Mouse (Mus musculus) kidney, adult 8-10 months (tissue): Measurements from ENCODE around the gene Espl1.
A peak's percentile ranks its signal among the peaks of the same experiment; 100 is the strongest.

Source experiments
- DNase-seq, 2 experiments: peaks; one replicate each; pipeline ENCODE4 v3.0.0; 2022

The Espl1 gene

GRCm38 (mm10) chr15:102295633-102296367 is at the start of gene Espl1:
Espl1 (plus strand) TSS chr15:102296266.
- DNase-seq, result peak; percentile 92 to 95

- peak; percentile 97 to 98 for DNase-seq
Observed at GRCm38 (mm10) chr15:102246866-102247251, 49.2 kb upstream of the Espl1 start.

DNA sequence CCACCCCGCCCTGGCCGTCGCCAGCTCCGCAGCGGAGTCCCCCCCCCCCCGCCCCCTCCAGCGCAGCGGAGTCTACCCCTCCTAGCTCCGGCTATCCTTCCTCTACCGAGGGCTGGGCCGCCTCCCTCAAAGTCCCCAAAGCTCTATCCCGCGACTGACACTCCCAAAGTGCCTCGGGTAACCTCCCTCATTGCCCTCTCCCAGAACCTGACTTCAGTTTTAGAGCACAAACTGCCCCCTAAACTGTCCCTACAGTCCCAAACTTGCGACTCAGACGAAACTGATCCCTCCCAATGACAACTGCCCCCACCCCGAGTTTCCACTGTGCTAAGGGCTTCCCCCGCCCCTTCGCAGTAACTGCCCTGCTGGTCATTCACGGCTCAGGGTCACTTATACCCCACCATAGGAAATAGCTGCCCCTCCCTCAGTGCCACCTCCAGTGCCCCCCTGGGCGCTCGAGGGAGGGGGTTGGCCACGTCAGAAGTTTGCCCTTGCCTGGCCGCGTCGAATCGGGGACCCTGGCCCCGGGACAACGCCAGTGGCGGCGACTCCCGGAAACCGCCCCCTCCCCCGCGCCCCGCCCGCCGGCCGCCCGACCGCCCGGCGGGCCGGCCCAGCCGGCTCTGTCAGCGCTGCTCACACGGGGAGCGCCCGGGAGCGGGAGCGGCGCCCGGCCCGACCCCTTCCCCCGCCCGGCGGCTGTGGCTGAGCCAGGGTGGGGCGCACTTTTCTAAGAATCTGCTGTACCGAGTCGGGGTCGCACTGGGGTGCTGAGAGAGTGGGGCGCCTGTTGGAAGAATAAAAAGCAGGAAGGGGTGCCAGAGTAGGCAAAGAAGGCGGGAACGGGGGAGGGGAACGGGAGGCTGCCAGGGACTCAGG is 48.6 kb upstream of the Espl1 start:
- peak; percentile 74 to 78 for DNase-seq

DNA sequence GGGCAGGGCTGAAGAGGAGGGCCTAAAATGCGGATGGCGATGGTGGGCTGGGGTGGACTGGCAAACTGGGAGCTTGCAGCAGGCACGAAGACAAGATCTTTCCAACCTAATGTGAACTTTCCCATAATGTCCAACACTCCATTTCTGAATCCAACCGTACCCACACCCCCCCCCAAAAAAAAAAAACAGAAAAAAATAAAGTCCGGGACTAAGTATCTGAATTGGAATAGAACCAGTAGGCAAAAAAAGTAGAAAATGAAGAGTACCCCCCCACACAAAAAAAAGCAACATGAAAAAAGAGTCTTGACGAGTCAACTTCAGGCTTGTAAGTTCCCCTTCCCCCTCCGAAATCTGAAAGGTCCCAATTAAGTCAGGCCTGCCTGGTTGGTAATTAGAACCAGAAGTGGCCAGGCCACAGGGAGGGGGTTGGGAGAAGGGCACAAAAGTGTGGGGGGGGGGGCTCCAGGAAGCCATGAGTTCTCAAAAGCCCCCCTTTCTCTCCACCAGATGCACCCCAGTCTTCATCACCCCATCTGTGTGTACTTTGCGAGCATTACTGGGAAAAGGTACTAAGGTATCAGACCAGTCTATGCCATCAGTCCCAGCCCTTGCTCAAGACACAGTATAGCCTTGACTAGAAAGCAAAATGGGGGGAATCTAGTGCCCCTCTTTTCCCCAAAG is 47.8 kb upstream of the Espl1 start:
- no peak for DNase-seq

GRCm38 (mm10) chr15:102248812-102249191 is 47.3 kb upstream of the Espl1 start:
- DNase-seq, result no peak

GRCm38 (mm10) chr15:102249251-102249691 is 46.8 kb upstream of the Espl1 start:
- DNase-seq, result no peak

DNA sequence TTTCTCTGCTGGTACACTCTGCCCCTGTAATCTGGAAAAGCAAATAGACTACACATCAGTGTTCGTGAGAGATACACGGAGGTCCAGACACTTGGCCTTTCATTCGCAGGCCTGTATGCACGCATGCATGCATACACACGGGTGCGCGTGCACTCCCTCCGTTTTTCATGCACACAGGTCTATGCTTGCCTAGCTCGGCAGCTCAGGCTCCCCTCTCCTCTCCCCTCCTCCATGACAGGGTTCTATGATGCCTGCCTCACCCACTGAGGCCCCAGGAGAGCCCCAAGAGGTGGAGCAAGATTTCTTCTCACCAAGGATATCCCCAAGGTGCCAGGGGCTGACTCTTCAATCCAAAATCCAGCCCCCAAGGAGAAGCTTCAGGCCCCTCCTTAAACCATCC is 46.1 kb upstream of the Espl1 start:
- no peak for DNase-seq

DNA sequence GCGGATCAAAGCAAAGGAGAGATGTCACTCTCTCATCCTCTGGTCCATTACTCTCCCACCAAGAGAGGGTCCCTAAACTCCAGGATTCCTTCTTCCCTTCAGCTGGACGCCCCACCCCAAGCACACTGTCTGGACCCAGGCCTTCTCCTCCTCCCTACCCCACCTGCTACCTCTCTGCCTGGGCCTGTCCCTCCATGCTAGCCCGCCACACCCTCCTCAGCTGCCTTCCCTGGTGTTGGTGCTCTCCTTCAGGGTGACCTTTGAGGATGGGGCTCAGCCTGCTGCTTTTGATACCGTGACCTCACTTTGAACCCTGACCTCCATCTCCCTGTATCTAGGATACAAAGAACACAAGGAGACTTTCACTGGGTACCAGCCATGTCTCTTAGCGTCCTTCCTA is 45.5 kb upstream of the Espl1 start:
- no peak for DNase-seq

- peak in 1 of 2 experiments; percentile 62 for DNase-seq
Observed at GRCm38 (mm10) chr15:102255547-102256255, 40.4 kb upstream of the Espl1 start.

- no peak for DNase-seq
Observed at GRCm38 (mm10) chr15:102256431-102257201, 39.5 kb upstream of the Espl1 start.

GRCm38 (mm10) chr15:102257202-102258075 is 38.6 kb upstream of the Espl1 start, which contains the start of gene Rarg:
Rarg (minus strand) TSS chr15:102257517.
- no peak for DNase-seq

GRCm38 (mm10) chr15:102258076-102258470 is 38.0 kb upstream of the Espl1 start:
- no peak for DNase-seq

DNA sequence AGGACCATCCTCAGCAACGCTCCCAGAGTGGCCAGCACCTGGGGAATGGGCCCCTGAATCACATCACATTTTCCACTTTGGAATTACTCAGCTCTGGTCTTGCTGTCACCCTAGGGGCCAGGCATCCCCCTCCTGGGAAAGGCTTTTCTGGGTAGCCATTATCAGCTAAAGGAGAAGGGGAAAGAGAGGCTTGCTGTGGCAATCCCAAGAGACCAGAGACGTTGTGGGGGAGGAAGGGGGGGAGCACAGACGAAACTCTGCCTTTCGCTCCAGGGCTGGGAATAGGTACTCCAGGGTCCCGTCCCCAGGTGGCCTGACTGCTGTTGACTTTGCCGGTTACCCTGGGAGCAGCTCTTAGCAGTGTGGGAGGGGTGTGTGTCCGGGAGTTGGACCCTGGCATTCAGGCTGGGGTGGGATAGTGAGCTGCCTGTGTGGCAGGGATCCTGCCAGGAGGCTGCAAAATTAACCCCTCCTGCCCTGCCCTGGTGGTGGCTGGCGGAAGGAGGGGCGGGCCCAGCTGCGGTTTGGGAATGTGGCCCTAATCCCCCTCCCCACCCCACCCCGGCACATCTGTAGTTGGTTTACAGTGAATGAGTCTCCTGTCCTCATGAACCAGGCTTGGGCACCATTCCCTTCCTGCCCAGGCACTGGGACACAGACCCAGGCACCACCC is 37.3 kb upstream of the Espl1 start:
- no peak for DNase-seq

DNA sequence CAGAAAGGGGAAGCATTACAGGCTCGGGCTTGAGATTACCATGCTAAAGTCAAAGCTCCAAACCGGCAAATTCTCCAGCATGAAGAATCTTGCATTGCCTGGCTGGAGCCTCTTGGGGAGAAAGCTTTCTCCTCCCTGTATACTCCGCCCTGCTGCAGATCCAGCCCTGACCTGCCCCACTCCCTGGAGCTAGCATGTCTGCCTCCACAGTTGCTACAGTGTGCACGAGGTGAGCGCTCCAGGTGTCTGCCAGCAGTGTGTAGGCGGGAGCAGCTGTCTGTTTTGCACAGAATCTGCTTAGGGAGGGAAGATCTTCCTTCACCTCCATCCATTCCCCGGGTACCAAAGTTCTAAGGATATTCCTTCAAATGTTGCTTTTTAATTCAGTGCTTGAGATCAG is 33.5 kb upstream of the Espl1 start:
- DNase-seq, result no peak

DNA sequence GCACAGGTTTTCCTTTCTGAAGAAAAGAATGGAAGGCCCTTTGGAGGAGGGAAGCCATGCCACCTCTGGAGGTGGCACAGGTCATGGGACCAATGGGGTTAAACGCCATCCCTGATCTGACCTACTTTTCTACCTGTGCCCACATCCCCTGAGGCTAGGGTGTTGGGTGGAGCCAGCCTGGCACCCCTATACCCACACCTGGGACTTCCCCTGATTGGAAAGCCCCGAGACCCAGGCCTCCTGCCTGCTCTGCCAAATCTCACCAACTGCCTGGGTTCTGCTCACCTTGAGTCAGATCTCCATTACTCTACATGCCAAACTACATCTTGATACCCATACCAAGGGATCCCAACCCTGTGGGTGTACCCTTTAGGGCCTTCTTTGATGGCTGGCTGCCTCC is 33.0 kb upstream of the Espl1 start:
- DNase-seq, result no peak

DNA sequence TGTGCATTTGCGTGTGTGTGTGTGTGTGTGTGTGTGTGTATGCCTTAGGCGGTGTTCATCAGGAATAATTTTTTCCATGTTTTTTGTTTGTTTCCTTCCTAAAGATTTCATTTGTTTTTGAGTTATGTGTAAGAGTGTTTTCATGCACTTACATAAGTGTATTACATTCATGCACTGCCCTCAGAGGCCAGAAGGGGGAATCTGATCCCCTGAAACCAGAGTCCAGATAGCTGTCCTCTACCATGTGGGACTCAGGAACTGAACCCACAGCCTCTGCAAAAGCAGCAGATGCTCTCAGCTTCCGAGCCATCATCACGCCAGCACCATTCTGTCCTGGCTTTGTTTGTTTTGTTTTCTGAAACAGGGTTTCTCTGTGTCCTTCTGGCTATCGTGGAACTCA is 30.5 kb upstream of the Espl1 start:
- DNase-seq, result no peak

- no peak for DNase-seq
Observed at GRCm38 (mm10) chr15:102270274-102270960, 25.6 kb upstream of the Espl1 start, which contains the start of gene Gm9918. Gm9918 (plus strand) TSS chr15:102270563.

- no peak for DNase-seq
Observed at GRCm38 (mm10) chr15:102271441-102271840, 24.6 kb upstream of the Espl1 start.

GRCm38 (mm10) chr15:102273982-102274716 is 21.9 kb upstream of the Espl1 start:
- DNase-seq, result no peak
